Mouse (Mus musculus) erythroblast, embryonic 14.5 days (primary cell): ENCODE results near the gene Cpxm2. TPM values are rescaled to one million over a fixed set of nuclear protein-coding genes. Genes with fewer than 3 reads are reported as not detected.

Experiments
- H3K27me3 ChIP-seq: 2 replicates; pipeline ENCODE4 v1.6.1; 2012; ENCODE audit warnings: inconsistent platforms; ENCODE audit not compliant: control insufficient read depth
- H3K36me3 ChIP-seq: 2 replicates; pipeline ENCODE4 v1.6.1; 2012; ENCODE audit warnings: mild to moderate bottlenecking, inconsistent platforms; ENCODE audit not compliant: control insufficient read depth
- H3K4me1 ChIP-seq: 2 replicates; pipeline ENCODE4 v1.6.1; 2012; ENCODE audit warnings: inconsistent platforms; ENCODE audit not compliant: control insufficient read depth
- H3K4me3 ChIP-seq: replicated peaks from 2 replicates; pipeline ENCODE3; 2012; ENCODE audit warnings: moderate library complexity, mild to moderate bottlenecking, inconsistent platforms
- H3K9me3 ChIP-seq: 2 replicates; pipeline ENCODE4 v1.6.1; 2012; ENCODE audit warnings: low read length, inconsistent platforms, mixed read lengths; ENCODE audit not compliant: control insufficient read depth
- GATA1 ChIP-seq: IDR thresholded peaks from 2 replicates; pipeline ENCODE4 v1.6.1; 2012; ENCODE audit warnings: low read length, inconsistent platforms, mixed read lengths
- TAL1 ChIP-seq: IDR thresholded peaks from 3 replicates; pipeline ENCODE4 v1.6.1; 2012; ENCODE audit warnings: low read length, inconsistent platforms, mixed read lengths
- polyA plus RNA-seq: library from polyadenylated mRNA; stranded (reverse); fragments of >175 nt; gene quantifications from 2 replicates; pipeline ENCODE4 v1.2.3, GENCODE M21; 2012

Gene Cpxm2
- polyA plus RNA-seq, 1 experiment: not detected

GRCm38 (mm10) chr7:132162254-132162653 is 7.7 kb upstream of the Cpxm2 start:
- no peak overlapping the region for H3K4me3 ChIP-seq
- no peaks in the 10 kb centered on the region for H3K4me1 ChIP-seq
- no peaks in the 10 kb centered on the region for H3K27me3 ChIP-seq
- no peak for TF ChIP-seq GATA1
- TF ChIP-seq TAL1: no peak
- H3K9me3 ChIP-seq: no peaks in the 10 kb centered on the region
- no peaks in the 10 kb centered on the region for H3K36me3 ChIP-seq

GRCm38 (mm10) chr7:132158321-132159025 is 3.9 kb upstream of the Cpxm2 start:
- Histone ChIP-seq H3K4me3 (no peak overlapping the region), H3K27me3 (peaks cover 19% of the 10 kb centered on the region), H3K36me3 (no peaks in the 10 kb centered on the region), H3K9me3 (no peaks in the 10 kb centered on the region), H3K4me1 (no peaks in the 10 kb centered on the region)
- TF ChIP-seq TAL1 (no peak), GATA1 (no peak)

- H3K4me1 ChIP-seq: no peaks in the 10 kb centered on the region
- H3K36me3 ChIP-seq: no peaks in the 10 kb centered on the region
- H3K27me3 ChIP-seq: peaks cover 20% of the 10 kb centered on the region
- no peak for TF ChIP-seq GATA1
- TF ChIP-seq TAL1: no peak
- H3K4me3 ChIP-seq: no peak overlapping the region
- no peaks in the 10 kb centered on the region for H3K9me3 ChIP-seq
These were observed 803 bp downstream of the Cpxm2 start for GRCm38 (mm10) chr7:132153725-132154147.

- H3K4me1 ChIP-seq: no peaks in the 10 kb centered on the region
- no peaks in the 10 kb centered on the region for H3K9me3 ChIP-seq
- no peak overlapping the region for H3K4me3 ChIP-seq
- no peaks in the 10 kb centered on the region for H3K27me3 ChIP-seq
- TF ChIP-seq GATA1 (no peak), TAL1 (no peak)
- no peaks in the 10 kb centered on the region for H3K36me3 ChIP-seq
These were observed 9.2 kb downstream of the Cpxm2 start for GRCm38 (mm10) chr7:132145227-132145800.

- Histone ChIP-seq H3K4me3 (no peak overlapping the region), H3K4me1 (no peaks in the 10 kb centered on the region), H3K36me3 (no peaks in the 10 kb centered on the region), H3K27me3 (no peaks in the 10 kb centered on the region), H3K9me3 (0 out of 2 replicates have a peak, but pooled peaks cover 2% of the 10 kb centered on the region)
- TF ChIP-seq TAL1 (no peak), GATA1 (no peak)
These were observed 25.9 kb downstream of the Cpxm2 start for GRCm38 (mm10) chr7:132128687-132129086.

GRCm38 (mm10) chr7:132124948-132125347 is 29.6 kb downstream of the Cpxm2 start:
- no peaks in the 10 kb centered on the region for H3K36me3 ChIP-seq
- no peaks in the 10 kb centered on the region for H3K9me3 ChIP-seq
- TF ChIP-seq TAL1: no peak
- no peak for TF ChIP-seq GATA1
- H3K4me1 ChIP-seq: no peaks in the 10 kb centered on the region
- no peak overlapping the region for H3K4me3 ChIP-seq
- no peaks in the 10 kb centered on the region for H3K27me3 ChIP-seq

GRCm38 (mm10) chr7:132123211-132123610 is 31.3 kb downstream of the Cpxm2 start:
- TF ChIP-seq TAL1: no peak
- no peak for TF ChIP-seq GATA1

GRCm38 (mm10) chr7:132119817-132120216 is 34.7 kb downstream of the Cpxm2 start:
- Histone ChIP-seq H3K36me3 (no peaks in the 10 kb centered on the region), H3K4me1 (no peaks in the 10 kb centered on the region), H3K4me3 (no peak overlapping the region), H3K9me3 (no peaks in the 10 kb centered on the region), H3K27me3 (no peaks in the 10 kb centered on the region)
- TF ChIP-seq TAL1 (no peak), GATA1 (no peak)

More at GRCm38 (mm10) chr7:132123211-132123610, 31.3 kb downstream of the Cpxm2 start:
- no peak overlapping the region for H3K4me3 ChIP-seq
- H3K4me1 ChIP-seq: no peaks in the 10 kb centered on the region
- H3K27me3 ChIP-seq: no peaks in the 10 kb centered on the region
- H3K36me3 ChIP-seq: no peaks in the 10 kb centered on the region
- no peaks in the 10 kb centered on the region for H3K9me3 ChIP-seq

- Histone ChIP-seq H3K36me3 (no peaks in the 10 kb centered on the region), H3K9me3 (no peaks in the 10 kb centered on the region), H3K4me1 (no peaks in the 10 kb centered on the region), H3K27me3 (no peaks in the 10 kb centered on the region), H3K4me3 (no peak overlapping the region)
- TF ChIP-seq GATA1: no peak
- no peak for TF ChIP-seq TAL1
These were observed 42.8 kb downstream of the Cpxm2 start for GRCm38 (mm10) chr7:132111770-132112169.

- Histone ChIP-seq H3K27me3 (no peaks in the 10 kb centered on the region), H3K36me3 (no peaks in the 10 kb centered on the region), H3K4me1 (no peaks in the 10 kb centered on the region), H3K4me3 (no peak overlapping the region), H3K9me3 (no peaks in the 10 kb centered on the region)
- TF ChIP-seq GATA1 (no peak), TAL1 (no peak)
These were observed 44.2 kb downstream of the Cpxm2 start for GRCm38 (mm10) chr7:132110308-132110707.
